Mouse (Mus musculus): ENCODE results near the gene Tmem170. TPM values are rescaled to one million over a fixed set of nuclear protein-coding genes. Genes with fewer than 3 reads are reported as not detected.

Tmem170 gene
- polyA plus RNA-seq, 1 experiment from 2014 or later = 8.0 TPM

DNA sequence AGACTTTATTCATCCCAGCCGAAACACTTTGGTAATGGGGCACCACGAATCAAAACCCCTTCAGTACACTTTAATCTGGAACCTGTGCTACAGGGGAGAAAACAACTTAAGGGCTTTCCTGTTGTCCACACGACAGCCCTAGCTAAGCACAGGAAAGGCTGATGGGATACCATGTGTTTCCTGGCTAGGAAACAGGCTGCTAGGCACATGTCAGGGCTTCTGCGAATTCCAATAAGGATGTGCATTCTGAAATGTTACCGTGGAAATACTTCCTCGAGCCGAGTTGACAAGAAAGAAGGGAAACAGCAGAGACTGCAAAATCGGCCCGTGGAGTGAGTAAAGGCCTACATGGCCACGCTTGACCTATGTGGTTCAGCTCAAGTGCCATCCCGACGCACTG is 56.5 kb downstream of the Tmem170 start:
- no peak overlapping the region for H3K4me2 ChIP-seq
- no peak for ATAC-seq (replicated peaks; ENCODE audit: low FRiP score)
- H3K27me3 ChIP-seq (replicated peaks; ENCODE audit: control insufficient read depth, insufficient read depth, low read length) = no peaks in the 10 kb centered on the region
- H3K4me1 ChIP-seq (replicated peaks; ENCODE audit: control insufficient read depth, insufficient read depth, low read length) = no peaks in the 10 kb centered on the region
- no peak for DNase-seq (ENCODE audit: low spot score)
- no peak overlapping the region for H3K27ac ChIP-seq (ENCODE audit: low read depth, low read length)
- no peak overlapping the region for H3K9ac ChIP-seq (ENCODE audit: low read depth, low read length)
- H3K4me3 ChIP-seq (ENCODE audit: low read depth, low read length) = no peak overlapping the region
- H3K9me3 ChIP-seq (ENCODE audit: control insufficient read depth, low read length) = no peaks in the 10 kb centered on the region
- H3K36me3 ChIP-seq (ENCODE audit: control insufficient read depth, insufficient read depth, low read length) = peaks cover 12% of the 10 kb centered on the region; the same call in 1 of the 2 replicates
- 81% methylated on average over 12 of the region's 12 CpGs for WGBS

DNA sequence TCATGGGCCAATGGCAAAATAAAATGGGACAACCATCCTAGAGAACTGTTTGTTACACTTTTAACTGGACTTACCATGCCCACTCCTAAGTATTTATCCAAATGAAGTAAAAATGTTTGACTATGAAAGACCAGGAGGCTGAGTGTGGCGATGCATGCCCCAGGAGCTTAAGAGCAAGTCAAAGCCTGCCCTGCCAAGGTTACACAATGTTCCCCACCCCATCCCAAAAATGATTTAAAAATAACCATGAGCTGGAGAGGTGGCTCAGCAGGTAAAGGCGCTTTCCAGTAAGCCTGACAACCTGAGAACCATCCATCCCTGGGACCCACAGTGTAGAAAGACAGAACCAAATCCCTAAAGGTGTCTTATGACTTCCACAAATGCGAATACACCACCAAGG is 58.0 kb downstream of the Tmem170 start:
- Histone ChIP-seq H3K4me1 (replicated peaks; ENCODE audit: control insufficient read depth, insufficient read depth, low read length) (no peaks in the 10 kb centered on the region), H3K9me3 (ENCODE audit: control insufficient read depth, low read length) (no peaks in the 10 kb centered on the region), H3K36me3 (ENCODE audit: control insufficient read depth, insufficient read depth, low read length) (peaks cover 9% of the 10 kb centered on the region; the same call in 1 of the 2 replicates), H3K27ac (ENCODE audit: low read depth, low read length) (no peak overlapping the region), H3K27me3 (replicated peaks; ENCODE audit: control insufficient read depth, insufficient read depth, low read length) (no peaks in the 10 kb centered on the region), H3K9ac (ENCODE audit: low read depth, low read length) (no peak overlapping the region), H3K4me2 (no peak overlapping the region), H3K4me3 (ENCODE audit: low read depth, low read length) (no peak overlapping the region)
- 86% methylated on average over 3 of the region's 3 CpGs for WGBS
- no peak for DNase-seq (ENCODE audit: low spot score)
- ATAC-seq (replicated peaks; ENCODE audit: low FRiP score) = no peak

DNA sequence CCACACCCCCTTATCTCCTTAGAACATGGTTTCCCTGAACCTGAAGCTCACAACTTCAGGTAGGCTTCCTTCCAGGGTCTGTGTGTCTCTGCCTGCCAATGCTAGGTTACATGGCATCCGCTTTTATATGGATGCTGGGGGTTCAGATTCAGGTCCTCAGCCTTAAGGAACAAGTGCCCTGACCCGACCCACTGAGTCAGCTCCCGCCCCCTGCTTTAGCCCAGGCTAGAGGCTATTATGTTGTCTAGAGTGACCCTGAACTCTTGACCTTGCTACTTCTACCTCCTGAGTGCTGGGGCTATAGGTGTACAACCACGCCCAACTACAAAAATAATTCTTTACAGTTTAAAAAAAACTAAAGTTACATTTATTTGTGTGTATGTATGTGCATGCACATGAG is 61.5 kb downstream of the Tmem170 start:
- Histone ChIP-seq H3K4me3 (ENCODE audit: low read depth, low read length) (no peak overlapping the region), H3K9ac (ENCODE audit: low read depth, low read length) (no peak overlapping the region), H3K27ac (ENCODE audit: low read depth, low read length) (no peak overlapping the region), H3K4me1 (replicated peaks; ENCODE audit: control insufficient read depth, insufficient read depth, low read length) (no peaks in the 10 kb centered on the region), H3K9me3 (ENCODE audit: control insufficient read depth, low read length) (no peaks in the 10 kb centered on the region), H3K4me2 (no peak overlapping the region), H3K36me3 (ENCODE audit: control insufficient read depth, insufficient read depth, low read length) (peaks cover 1% of the 10 kb centered on the region; the same call in 1 of the 2 replicates), H3K27me3 (replicated peaks; ENCODE audit: control insufficient read depth, insufficient read depth, low read length) (no peaks in the 10 kb centered on the region)
- 89% methylated on average over 4 of the region's 4 CpGs for WGBS
- ATAC-seq (replicated peaks; ENCODE audit: low FRiP score) (no peak), DNase-seq (ENCODE audit: low spot score) (no peak)

DNA sequence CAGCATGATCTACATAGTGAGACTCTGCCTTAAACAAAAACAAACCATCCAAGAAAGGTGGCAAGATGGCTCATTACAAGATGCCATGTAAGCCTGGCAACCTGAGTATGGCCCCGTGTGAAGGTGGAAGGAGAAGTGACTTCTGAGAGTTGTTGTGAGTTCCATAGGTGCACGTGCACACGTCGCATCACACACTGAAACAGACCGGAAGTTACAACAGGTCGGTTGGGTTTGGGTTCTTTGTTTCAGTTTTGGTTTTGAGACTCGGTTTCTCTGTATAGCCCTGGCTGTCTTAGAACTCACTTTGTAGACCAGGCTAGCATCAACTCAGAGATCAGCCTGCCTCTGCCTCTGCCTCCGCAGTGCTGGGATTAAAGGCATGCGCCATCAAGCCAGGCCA is 62.7 kb downstream of the Tmem170 start:
- Histone ChIP-seq H3K27ac (ENCODE audit: low read depth, low read length) (no peak overlapping the region), H3K4me1 (replicated peaks; ENCODE audit: control insufficient read depth, insufficient read depth, low read length) (no peaks in the 10 kb centered on the region), H3K4me2 (no peak overlapping the region), H3K9me3 (ENCODE audit: control insufficient read depth, low read length) (no peaks in the 10 kb centered on the region), H3K9ac (ENCODE audit: low read depth, low read length) (no peak overlapping the region), H3K4me3 (ENCODE audit: low read depth, low read length) (no peak overlapping the region), H3K27me3 (replicated peaks; ENCODE audit: control insufficient read depth, insufficient read depth, low read length) (no peaks in the 10 kb centered on the region), H3K36me3 (ENCODE audit: control insufficient read depth, insufficient read depth, low read length) (no peaks in the 10 kb centered on the region; the same call in 1 of the 2 replicates)
- DNase-seq (ENCODE audit: low spot score) (no peak), ATAC-seq (replicated peaks; ENCODE audit: low FRiP score) (no peak)
- WGBS = 93% methylated on average over 9 of the region's 9 CpGs

Other genes starting within 250 kb of the Tmem170 start
- gene Ldhd, start 246.4 kb downstream of the Tmem170 start, polyA plus RNA-seq (2014; fragmentation: Nextera tagmentation; extraction: Ambion mirVana) = 0.10 and 0.16 TPM in 2 replicates
- 14.2 and 15.6 TPM in 2 replicates for gene Zfp1, start 233.3 kb downstream of the Tmem170 start, polyA plus RNA-seq (2014; fragmentation: Nextera tagmentation; extraction: Ambion mirVana)
- not detected in 2 replicates for gene Ctrb1, start 185.7 kb downstream of the Tmem170 start, polyA plus RNA-seq (2014; fragmentation: Nextera tagmentation; extraction: Ambion mirVana)
- 26.1 and 27.8 TPM in 2 replicates for gene Bcar1, start 132.9 kb downstream of the Tmem170 start, polyA plus RNA-seq (2014; fragmentation: Nextera tagmentation; extraction: Ambion mirVana)
- gene Cfdp1, start 22.5 kb downstream of the Tmem170 start, polyA plus RNA-seq (2014; fragmentation: Nextera tagmentation; extraction: Ambion mirVana) = 218 and 234 TPM in 2 replicates
- 0.35 and 0.41 TPM in 2 replicates for gene Chst5, start 33.7 kb upstream of the Tmem170 start, polyA plus RNA-seq (2014; fragmentation: Nextera tagmentation; extraction: Ambion mirVana)
- 6.7 and 6.8 TPM in 2 replicates for gene Tmem231, start 57.1 kb upstream of the Tmem170 start, polyA plus RNA-seq (2014; fragmentation: Nextera tagmentation; extraction: Ambion mirVana)
- 136 and 141 TPM in 2 replicates for gene Gabarapl2, start 64.0 kb upstream of the Tmem170 start, polyA plus RNA-seq (2014; fragmentation: Nextera tagmentation; extraction: Ambion mirVana)
- 12.7 and 17.8 TPM in 2 replicates for gene Adat1, start 115.6 kb upstream of the Tmem170 start, polyA plus RNA-seq (2014; fragmentation: Nextera tagmentation; extraction: Ambion mirVana)
- 261 and 283 TPM in 2 replicates for gene Kars, start 134.6 kb upstream of the Tmem170 start, polyA plus RNA-seq (2014; fragmentation: Nextera tagmentation; extraction: Ambion mirVana)
- gene Terf2ip, start 134.6 kb upstream of the Tmem170 start, polyA plus RNA-seq (2014; fragmentation: Nextera tagmentation; extraction: Ambion mirVana) = 15.2 and 17.3 TPM in 2 replicates
- 1.0 and 1.1 TPM in 2 replicates for gene Gm6793, start 138.3 kb upstream of the Tmem170 start, polyA plus RNA-seq (2014; fragmentation: Nextera tagmentation; extraction: Ambion mirVana)

Data from liver, embryonic 11.5 days (tissue).